Mouse (Mus musculus): ENCODE results near the gene Clec2d. TPM values are rescaled to one million over a fixed set of nuclear protein-coding genes. Genes with fewer than 3 reads are reported as not detected.

The Clec2d gene
- total RNA-seq, 2 experiments from 2014 or later, result 61.8 to 71.7 TPM

- DNase-seq, result no peak
Observed at GRCm38 (mm10) chr6:129224090-129224489, 43.7 kb downstream of the Clec2d start.

- DNase-seq, result no peak
Observed at GRCm38 (mm10) chr6:129225078-129225477, 44.7 kb downstream of the Clec2d start.

- DNase-seq, result no peak
Observed at GRCm38 (mm10) chr6:129228935-129229773, 48.7 kb downstream of the Clec2d start.

GRCm38 (mm10) chr6:129229774-129230578 lies 49.6 kb downstream of the Clec2d start:
- DNase-seq, result peak; percentile 76

- DNase-seq, result no peak
Observed at GRCm38 (mm10) chr6:129232005-129232841, 51.8 kb downstream of the Clec2d start.

GRCm38 (mm10) chr6:129232842-129233205 lies 52.4 kb downstream of the Clec2d start:
- DNase-seq, result peak; percentile 48

- no peak for DNase-seq
Observed at GRCm38 (mm10) chr6:129233366-129233954, 53.0 kb downstream of the Clec2d start.

GRCm38 (mm10) chr6:129233955-129234369 lies 53.5 kb downstream of the Clec2d start:
- no peak for DNase-seq

GRCm38 (mm10) chr6:129234456-129235360 lies 54.3 kb downstream of the Clec2d start:
- no peak for DNase-seq

GRCm38 (mm10) chr6:129235855-129236461 lies 55.5 kb downstream of the Clec2d start:
- peak; percentile 63 for DNase-seq

Small RNAs within 50 kb of the gene (microRNA-seq; reads per million reads assigned to microRNA genes)
- 0 reads per million in 2 experiments for gene Gm27514 (ENCODE audit: borderline replicate concordance in 2 of 2)

Other genes with a start within 250 kb of the Clec2d start
- 1 to 10 TPM; 3.7 to 4.0 TPM for gene Clec2g, start 246.2 kb upstream of the Clec2d start, total RNA-seq (2021)
- not detected for gene Klrb1f, start 134.7 kb upstream of the Clec2d start, total RNA-seq (2021)
- gene Clec2e, start 79.7 kb upstream of the Clec2d start, total RNA-seq (2021), result under 1 TPM; 0.13 to 0.16 TPM
- gene Cd69, start 94.8 kb downstream of the Clec2d start, total RNA-seq (2021), result under 1 TPM in 1 of 2 experiments, not detected in 1; 0.19 TPM
- gene 4922502D21Rik, start 151.2 kb downstream of the Clec2d start, total RNA-seq (2021), result not detected
- gene Clec12a, start 162.1 kb downstream of the Clec2d start, total RNA-seq (2021), result under 1 TPM in 1 of 2 experiments, not detected in 1; 0.46 TPM
- gene Clec12b, start 205.3 kb downstream of the Clec2d start, total RNA-seq (2021), result not detected
- not detected for gene Clec1b, start 216.7 kb downstream of the Clec2d start, total RNA-seq (2021)
- not detected for gene Clec9a, start 228.2 kb downstream of the Clec2d start, total RNA-seq (2021)